Mouse (Mus musculus) left cerebral cortex, postnatal 4 days (tissue): ENCODE results near the gene Med27. TPM values are rescaled to one million over a fixed set of nuclear protein-coding genes. Genes with fewer than 3 reads are reported as not detected.

Source experiments
- DNase-seq: peaks from one replicate; pipeline ENCODE4 v3.0.0-alpha.2; 2022
- intact Hi-C: fragments of 180-260 bp; cut with DNase I; formaldehyde crosslinking; loops from one replicate; pipeline ENCODE4 v1.15.1; 2025
- total RNA-seq, 2 experiments: library from RNA; stranded (reverse); gene quantifications; 2 replicates each; pipeline ENCODE4 v1.2.3; 2021

The Med27 gene
- total RNA-seq, 2 experiments from 2014 or later: 40.6 to 44.1 TPM

DNA sequence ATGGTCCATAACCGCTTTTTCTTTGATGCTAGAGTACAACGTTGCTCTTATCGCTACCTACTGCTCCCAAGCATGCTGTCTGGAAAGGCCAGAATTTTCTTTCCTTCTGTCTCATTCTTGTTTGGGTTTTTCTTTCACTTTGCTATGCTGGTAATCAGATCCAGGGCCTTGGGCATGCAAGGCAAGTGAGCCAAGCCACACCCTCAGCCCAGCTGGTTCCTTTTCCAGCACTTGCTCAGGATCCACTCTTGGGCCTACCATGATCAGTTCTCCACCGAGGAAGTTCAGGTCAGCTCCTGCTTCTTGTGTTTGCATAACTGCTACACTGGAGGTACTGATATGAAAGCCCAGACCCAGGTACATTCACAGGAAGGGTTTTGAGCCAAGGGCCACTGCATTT is 44.5 kb downstream of the Med27 start:
- no peak for DNase-seq
- intact Hi-C loops: no loop called here

DNA sequence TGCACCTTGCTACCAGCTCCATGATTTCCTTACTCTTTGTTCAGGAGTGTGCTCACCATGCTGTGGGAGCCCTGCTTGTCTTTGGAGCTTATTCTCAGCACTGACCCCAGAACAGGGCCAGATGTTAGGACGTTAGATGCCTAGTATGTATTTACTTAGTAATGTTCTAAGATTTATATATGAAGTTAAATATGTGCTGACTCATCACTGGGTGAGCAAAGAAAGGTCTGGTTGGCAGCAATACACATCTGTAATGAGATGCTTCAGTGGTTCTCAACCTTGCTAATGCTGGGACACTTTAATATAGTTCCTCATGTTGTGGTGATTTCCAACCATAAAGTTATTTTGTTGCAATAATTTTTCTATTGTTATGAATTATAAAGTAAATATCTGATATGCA is 45.4 kb downstream of the Med27 start:
- no peak for DNase-seq
- intact Hi-C loops: no loop called here

DNA sequence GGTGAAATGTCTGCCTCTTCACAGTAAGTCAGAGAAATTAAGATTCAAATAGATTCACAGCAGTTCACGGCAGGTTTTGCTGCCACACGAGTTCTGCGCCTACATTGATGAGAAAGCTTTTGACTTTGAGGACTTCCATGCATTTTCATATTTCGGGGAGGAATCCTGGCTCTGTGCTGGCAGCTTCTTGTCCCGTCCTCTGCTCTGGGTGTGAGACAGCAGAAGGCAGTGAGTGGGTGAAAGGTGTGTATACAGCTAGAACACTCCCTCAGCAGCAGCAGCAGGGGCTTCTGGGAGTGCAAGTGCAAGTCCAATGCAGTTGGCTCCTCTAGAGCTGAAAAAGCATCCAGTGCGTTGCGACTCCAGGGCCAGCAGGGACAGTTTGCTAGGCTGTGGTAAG is 53.6 kb downstream of the Med27 start:
- intact Hi-C loops: no loop called here
- DNase-seq: no peak

DNA sequence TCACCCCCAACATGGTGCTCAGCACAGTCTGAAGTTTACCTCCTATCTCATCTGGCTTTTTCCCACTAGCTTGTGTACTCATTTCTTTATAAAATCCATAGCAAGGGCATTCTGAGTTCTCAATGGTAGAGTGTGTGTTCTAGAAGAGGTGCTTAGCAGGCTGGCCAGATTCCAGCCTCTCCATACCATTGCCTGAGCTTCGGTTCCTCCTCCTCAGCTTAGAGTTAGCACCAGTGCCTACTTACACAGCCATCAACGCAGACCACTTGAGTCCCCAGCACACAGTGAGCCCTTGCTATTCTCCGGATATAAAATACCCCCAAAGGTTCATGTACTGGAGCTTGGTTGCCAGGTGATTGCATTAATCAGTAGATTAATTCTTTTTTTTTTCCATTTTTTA is 54.2 kb downstream of the Med27 start:
- intact Hi-C loops: no loop called here
- DNase-seq: no peak

DNA sequence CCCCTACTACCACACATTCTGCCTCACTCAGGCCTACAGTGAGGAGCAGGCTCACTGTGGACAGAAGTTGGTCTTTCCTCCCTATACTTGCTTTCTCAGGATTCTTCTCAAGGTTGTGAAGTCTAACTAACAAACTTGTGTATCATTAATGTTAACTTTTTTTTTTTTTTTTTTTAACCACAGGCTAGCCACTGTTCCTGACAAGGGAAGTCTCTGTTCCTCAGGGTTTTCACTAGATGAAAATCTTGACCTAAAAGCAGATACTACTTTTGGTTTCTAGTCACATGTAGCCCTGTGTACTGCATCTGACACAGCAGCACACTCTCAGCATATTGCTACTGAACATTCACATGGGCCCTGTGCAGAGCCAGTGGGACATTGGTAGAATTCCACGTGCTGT is 55.2 kb downstream of the Med27 start:
- DNase-seq: no peak
- intact Hi-C loops: no loop called here

DNA sequence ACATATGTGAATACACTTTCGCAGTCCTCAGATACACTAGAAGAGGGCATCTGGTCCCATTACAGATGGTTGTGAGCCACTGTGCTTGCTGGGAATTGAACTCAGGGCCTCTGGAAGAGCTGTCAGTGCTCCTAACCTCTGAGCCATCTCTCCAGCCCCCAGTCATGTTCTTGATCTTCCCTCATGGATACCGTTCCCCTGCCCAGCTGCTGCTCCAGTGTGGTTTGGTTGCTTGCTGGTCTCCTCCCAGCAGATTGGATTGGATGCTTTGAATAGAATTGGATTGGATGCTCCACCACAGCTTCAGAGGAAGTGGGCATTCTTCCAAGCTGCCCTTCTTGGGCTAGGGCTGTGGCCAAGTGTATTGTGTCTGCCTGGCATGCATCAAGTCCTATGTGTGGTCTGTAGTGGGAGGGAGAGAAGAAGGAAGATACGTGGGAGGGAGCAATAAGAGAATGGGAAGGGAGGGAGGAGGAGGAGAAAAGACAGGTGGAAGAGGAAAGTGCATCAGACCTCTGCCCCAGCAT is 56.0 kb downstream of the Med27 start:
- intact Hi-C loops: no loop called here
- DNase-seq: peak; percentile 71

GRCm38 (mm10) chr2:29403799-29404530 is 57.3 kb downstream of the Med27 start:
- peak; percentile 26 for DNase-seq
- intact Hi-C loops: no loop called here

- intact Hi-C loops: no loop called here
- DNase-seq: no peak
Measured at GRCm38 (mm10) chr2:29404931-29405330, 58.3 kb downstream of the Med27 start.

DNA sequence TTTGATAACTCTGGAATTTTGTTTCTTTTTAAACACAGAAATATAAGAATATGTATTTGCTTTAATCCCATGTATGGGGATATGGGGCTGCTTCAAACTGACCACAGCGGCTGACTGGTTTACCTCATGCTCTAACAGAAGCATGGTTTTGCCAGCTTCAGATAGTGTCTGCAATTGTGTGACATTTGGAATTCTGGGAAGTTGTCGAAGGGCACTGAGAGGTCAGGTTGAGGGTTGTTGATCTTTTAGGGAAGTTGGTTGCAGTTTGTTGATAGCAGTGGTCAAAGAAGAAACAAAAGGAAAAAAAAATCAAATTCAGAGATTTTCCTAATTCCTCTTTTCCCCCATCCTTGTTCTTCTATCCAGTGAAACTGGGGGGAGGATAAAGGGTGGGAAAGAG is 59.2 kb downstream of the Med27 start:
- DNase-seq: no peak
- intact Hi-C loops: no loop called here

- DNase-seq: no peak
- intact Hi-C loops: no loop called here
Measured at GRCm38 (mm10) chr2:29407350-29407749, 60.7 kb downstream of the Med27 start.

DNA sequence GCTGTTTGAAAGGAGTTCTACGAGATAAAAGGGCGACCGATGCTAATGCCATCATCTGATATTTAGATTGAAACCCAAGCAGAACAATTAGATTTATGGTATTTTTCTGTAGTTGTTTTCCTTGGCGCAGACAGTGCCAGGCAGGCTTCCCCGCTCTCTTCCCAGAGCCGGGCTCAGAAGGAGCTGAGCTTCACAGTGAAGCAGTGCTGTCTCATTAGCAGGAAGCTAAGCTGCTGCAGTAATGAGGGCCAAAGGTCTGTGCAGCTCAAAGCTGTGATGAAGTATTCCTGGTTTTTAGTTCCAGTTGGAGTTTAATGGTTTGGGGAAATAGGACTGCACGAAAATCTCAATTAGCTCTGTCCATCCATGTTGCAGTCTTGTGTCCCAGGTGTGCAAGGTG is 61.1 kb downstream of the Med27 start:
- no peak for DNase-seq
- intact Hi-C loops: no loop called here

DNA sequence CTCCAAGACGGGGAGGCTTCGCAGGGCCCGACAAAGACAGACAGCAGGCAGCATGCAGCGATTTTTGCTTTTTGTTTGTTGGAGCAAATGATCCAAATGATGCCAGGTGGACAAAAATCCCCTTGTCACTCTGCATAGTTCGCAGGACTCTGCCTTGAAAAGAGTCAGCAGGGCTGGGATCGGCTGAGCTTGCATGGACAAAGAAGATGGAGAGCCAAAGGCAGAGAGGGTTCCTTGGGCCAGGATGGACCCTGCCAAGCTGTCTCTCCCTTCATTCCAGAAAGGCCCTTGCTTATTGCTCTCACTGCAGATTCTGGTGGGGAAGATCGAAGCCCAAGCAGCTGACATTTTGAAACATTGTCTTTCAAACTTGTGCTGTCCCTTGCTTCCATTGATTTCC is 64.3 kb downstream of the Med27 start:
- intact Hi-C loops: no loop called here
- DNase-seq: no peak

GRCm38 (mm10) chr2:29412458-29412857 is 65.8 kb downstream of the Med27 start:
- intact Hi-C loops: no loop called here
- no peak for DNase-seq

GRCm38 (mm10) chr2:29413259-29413993 is 66.8 kb downstream of the Med27 start:
- DNase-seq: no peak
- intact Hi-C loops: no loop called here

- DNase-seq: no peak
- intact Hi-C loops: no loop called here
Measured at GRCm38 (mm10) chr2:29414852-29415473, 68.3 kb downstream of the Med27 start.

- no peak for DNase-seq
- intact Hi-C loops: no loop called here
Measured at GRCm38 (mm10) chr2:29418498-29418897, 71.9 kb downstream of the Med27 start.

- no peak for DNase-seq
- intact Hi-C loops: no loop called here
Measured at GRCm38 (mm10) chr2:29419434-29419833, 72.8 kb downstream of the Med27 start.

DNA sequence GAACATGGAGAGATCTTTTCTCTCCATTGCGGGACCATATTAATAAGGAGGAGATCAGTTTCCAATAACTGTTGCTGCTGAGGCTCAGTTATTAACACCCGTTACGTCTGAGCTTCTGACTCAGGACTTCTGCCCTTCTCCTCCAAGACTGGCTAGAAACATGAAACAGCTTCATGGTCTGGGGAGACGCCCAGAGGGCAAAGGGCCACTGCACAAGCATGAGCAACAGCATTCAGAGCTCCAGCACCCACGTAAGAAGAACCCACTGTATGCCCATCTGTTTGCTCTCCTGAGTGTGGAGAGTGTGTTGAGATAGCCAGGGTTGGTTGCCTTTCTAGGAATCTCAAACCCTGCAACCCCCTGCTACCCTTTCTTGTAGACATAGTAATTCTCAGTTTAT is 73.3 kb downstream of the Med27 start:
- intact Hi-C loops: no loop called here

DNA sequence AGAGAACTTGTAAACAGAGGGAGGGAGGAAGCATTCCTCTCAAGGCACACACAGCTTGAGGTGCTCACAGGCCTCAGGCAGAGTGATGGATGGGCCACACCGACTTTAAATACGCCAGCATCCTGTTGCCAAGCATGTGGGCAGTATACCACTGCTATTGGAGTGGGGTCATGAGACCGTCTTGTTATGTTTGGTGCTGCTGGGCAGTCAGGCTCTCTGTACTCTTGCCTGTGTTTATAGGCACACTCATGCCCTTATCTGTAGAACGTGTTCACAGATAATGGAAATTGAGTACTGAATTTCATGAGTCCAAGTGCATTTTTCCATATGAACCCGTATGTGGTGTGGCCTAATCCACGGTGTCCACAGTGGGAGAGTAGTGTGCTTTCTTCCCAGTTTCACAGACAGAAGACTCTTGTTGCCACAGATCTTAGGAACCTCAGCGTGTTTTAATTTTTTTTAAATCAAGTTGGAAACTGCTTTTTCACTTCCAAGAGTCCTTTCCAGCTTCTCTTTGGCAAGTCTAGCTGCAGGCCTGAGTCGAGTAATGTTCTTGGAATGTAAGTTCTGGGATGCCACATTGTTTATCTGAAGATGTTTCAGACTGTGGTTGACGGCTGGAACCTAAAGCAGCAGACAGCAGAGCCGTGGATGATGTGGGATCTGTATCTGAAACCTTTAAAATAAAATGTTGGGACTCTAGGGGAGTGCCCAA is 75.7 kb downstream of the Med27 start:
- intact Hi-C loops: no loop called here
- DNase-seq: no peak

More for the DNA sequence above, 73.3 kb downstream of the Med27 start:
- no peak for DNase-seq

- no peak for DNase-seq
- intact Hi-C loops: no loop called here
Measured at GRCm38 (mm10) chr2:29423059-29423458, 76.4 kb downstream of the Med27 start.

GRCm38 (mm10) chr2:29425386-29425785 is 78.8 kb downstream of the Med27 start:
- intact Hi-C loops: no loop called here
- DNase-seq: no peak
